Mouse (Mus musculus) neural tube, embryonic 14.5 days (tissue): ENCODE data around the gene Lysmd3. TPM values are rescaled to one million over a fixed set of nuclear protein-coding genes. Genes with fewer than 3 reads are reported as not detected.

Experiments used
- ATAC-seq: fragments of 200-750 bp; cut with Nextera tagmentation; 2 replicates; pipeline ENCODE4 v1.8.0; 2017; ENCODE audit warnings: low read depth, mild to moderate bottlenecking, moderate TSS enrichment, moderate library complexity
- H3K27ac ChIP-seq: fragments of 300-500 bp; sonication (generic); 2 replicates; pipeline ENCODE4 v1.5.1; 2014; ENCODE audit warnings: low read depth, mild to moderate bottlenecking, control low read depth, low read length, moderate library complexity, mixed read lengths
- H3K27me3 ChIP-seq: fragments of 300-500 bp; sonication (generic); 2 replicates; pipeline ENCODE4 v1.6.1; 2014; ENCODE audit warnings: low read length; ENCODE audit not compliant: control insufficient read depth, insufficient read depth
- H3K36me3 ChIP-seq: fragments of 300-500 bp; sonication (generic); 2 replicates; pipeline ENCODE4 v1.6.1; 2014; ENCODE audit warnings: low read length, mixed read lengths; ENCODE audit not compliant: control insufficient read depth, insufficient read depth
- H3K4me1 ChIP-seq: fragments of 300-500 bp; sonication (generic); 2 replicates; pipeline ENCODE4 v1.6.1; 2014; ENCODE audit warnings: low read length; ENCODE audit not compliant: control insufficient read depth, insufficient read depth
- H3K4me2 ChIP-seq: fragments of 300-500 bp; sonication (generic); 2 replicates; pipeline ENCODE4 v1.6.1; 2014; ENCODE audit warnings: mild to moderate bottlenecking, low read depth, low read length, control low read depth
- H3K4me3 ChIP-seq: fragments of 300-500 bp; sonication (generic); 2 replicates; pipeline ENCODE4 v1.5.1; 2014; ENCODE audit warnings: low read depth, low read length, control low read depth, mixed read lengths
- H3K9ac ChIP-seq: fragments of 300-500 bp; sonication (generic); replicated peaks from 2 replicates; pipeline ENCODE4 v1.6.1; 2014; ENCODE audit warnings: low read depth, mild to moderate bottlenecking, control low read depth, low read length, mixed read lengths
- H3K9me3 ChIP-seq: fragments of 300-500 bp; sonication (generic); 2 replicates; pipeline ENCODE4 v1.6.1; 2016; ENCODE audit warnings: low read length; ENCODE audit not compliant: control insufficient read depth
- WGBS: fragments of 180-500 bp; shearing (Covaris S2); extraction: QIAGEN DNeasy Blood & Tissue Kit; methylation state at CpG from one replicate; pipeline ENCODE4 v1.1.7; 2014; 5-methylcytosine and 5-hydroxymethylcytosine counted together
- polyA plus RNA-seq: library from polyadenylated mRNA; unstranded; fragments of >200 nt; fragmentation: Nextera tagmentation; extraction: Ambion mirVana; gene quantifications from 2 replicates; pipeline ENCODE4 v1.2.1, GENCODE M21; 2014

The Lysmd3 gene
- polyA plus RNA-seq, 1 experiment from 2014 or later = 23.5 TPM

DNA sequence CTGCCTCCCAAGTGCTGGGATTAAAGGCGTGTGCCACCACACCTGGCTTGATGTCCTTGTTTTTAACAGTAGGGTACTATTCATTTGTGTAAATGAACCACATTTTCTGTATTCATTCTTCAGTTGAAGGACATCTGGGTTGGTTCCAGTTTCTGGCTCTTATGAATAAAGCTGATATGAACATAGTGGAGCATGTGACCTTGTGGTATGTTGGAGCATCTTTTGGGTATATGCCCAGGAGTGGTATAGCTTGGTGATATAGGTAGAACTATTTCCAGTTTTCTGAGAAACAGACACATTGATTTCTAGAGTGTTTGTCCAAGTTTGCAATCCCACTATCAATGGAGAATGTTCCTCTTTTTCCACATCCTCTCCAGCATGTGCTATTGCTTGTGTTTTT, 56.4 kb downstream of the Lysmd3 start:
- ATAC-seq = no peak
- no peak overlapping the region for H3K4me2 ChIP-seq
- no peak overlapping the region for H3K27ac ChIP-seq
- H3K4me1 ChIP-seq = peaks cover 11% of the 10 kb centered on the region; the same call in 1 of the 2 replicates
- no peak overlapping the region for H3K4me3 ChIP-seq
- WGBS = 92% methylated on average over 1 of the region's 1 CpGs
- no peaks in the 10 kb centered on the region for H3K9me3 ChIP-seq
- H3K36me3 ChIP-seq = no peaks in the 10 kb centered on the region
- no peaks in the 10 kb centered on the region for H3K27me3 ChIP-seq
- H3K9ac ChIP-seq = no peak overlapping the region

Other genes starting within 250 kb of the Lysmd3 start
- 10.3 and 13.5 TPM in 2 replicates for gene Adgrv1, start 24.5 kb upstream of the Lysmd3 start, polyA plus RNA-seq
- 3.3 and 5.3 TPM in 2 replicates for gene Polr3g, start 53.4 kb downstream of the Lysmd3 start, polyA plus RNA-seq
- 49.9 and 58.0 TPM in 2 replicates for gene Mblac2, start 53.7 kb downstream of the Lysmd3 start, polyA plus RNA-seq
- 277 and 283 TPM in 2 replicates for gene Cetn3, start 125.4 kb downstream of the Lysmd3 start, polyA plus RNA-seq